Mouse (Mus musculus) forebrain, postnatal 0 days (tissue): Measurements from ENCODE around the gene Lgals3. TPM values are rescaled to one million over a fixed set of nuclear protein-coding genes. Genes with fewer than 3 reads are reported as not detected.
"Not testable (repeated sequence)": the region's sequence is repeated elsewhere in the genome, so short reads cannot be mapped to it uniquely, and the experiment has no call there.

Experiments
- ATAC-seq: fragments of 200-750 bp; cut with Nextera tagmentation; 2 replicates; pipeline ENCODE4 v1.8.0; 2017; ENCODE audit warnings: mild to moderate bottlenecking, moderate library complexity
- DNase-seq: peaks from one replicate; pipeline ENCODE4 v3.0.0-alpha.2; 2015
- H3K27ac ChIP-seq: fragments of 300-500 bp; sonication (generic); 2 replicates; pipeline ENCODE4 v1.5.1; 2014; ENCODE audit warnings: low read depth, mild to moderate bottlenecking, antibody characterized with exemption, low read length, moderate library complexity, mixed read lengths
- H3K27me3 ChIP-seq: fragments of 300-500 bp; sonication (generic); 2 replicates; pipeline ENCODE4 v1.6.1; 2014; ENCODE audit warnings: mild to moderate bottlenecking, low read length, mixed read lengths; ENCODE audit not compliant: insufficient read depth
- H3K36me3 ChIP-seq: fragments of 300-500 bp; sonication (generic); 2 replicates; pipeline ENCODE4 v1.6.1; 2014; ENCODE audit warnings: mild to moderate bottlenecking, moderate library complexity; ENCODE audit not compliant: insufficient read depth
- H3K4me1 ChIP-seq: fragments of 300-500 bp; sonication (generic); 2 replicates; pipeline ENCODE4 v1.6.1; 2014; ENCODE audit warnings: antibody characterized with exemption; ENCODE audit not compliant: insufficient read depth
- H3K4me2 ChIP-seq: fragments of 300-500 bp; sonication (generic); 2 replicates; pipeline ENCODE4 v1.6.1; 2014; ENCODE audit warnings: low read depth, mild to moderate bottlenecking, moderate library complexity
- H3K4me3 ChIP-seq: fragments of 300-500 bp; sonication (generic); 2 replicates; pipeline ENCODE4 v1.5.1; 2014; ENCODE audit warnings: low read depth, low read length, mixed read lengths
- H3K9ac ChIP-seq: fragments of 300-500 bp; sonication (generic); 2 replicates; pipeline ENCODE4 v1.6.1; 2014; ENCODE audit warnings: mild to moderate bottlenecking
- H3K9me3 ChIP-seq: fragments of 300-500 bp; sonication (generic); 2 replicates; pipeline ENCODE4 v1.6.1; 2016; ENCODE audit warnings: low read length
- CTCF ChIP-seq: sonication (generic); IDR thresholded peaks from 2 replicates; pipeline ENCODE4 v1.5.1; 2016; ENCODE audit warnings: antibody characterized with exemption, control low read depth, low read depth
- WGBS: fragments of 180-500 bp; shearing (Covaris S2); extraction: QIAGEN DNeasy Blood & Tissue Kit; methylation state at CpG from one replicate; pipeline ENCODE4 v1.1.7; 2014; 5-methylcytosine and 5-hydroxymethylcytosine counted together
- polyA plus RNA-seq: library from polyadenylated mRNA; unstranded; fragments of >200 nt; fragmentation: Nextera tagmentation; extraction: Ambion mirVana; gene quantifications from 2 replicates; pipeline ENCODE4 v1.2.1, GENCODE M21; 2015
- total RNA-seq: library from RNA; depleted of rRNA; stranded (reverse); fragments of >200 nt; gene quantifications from 2 replicates; pipeline ENCODE4 v1.2.3, GENCODE M21; 2014; rRNA removed

Lgals3 gene
- total RNA-seq: 2.1 and 3.4 TPM in 2 replicates
- 5.1 and 9.0 TPM in 2 replicates for polyA plus RNA-seq

GRCm38 (mm10) chr14:47367461-47367860 lies at the start of gene Lgals3:
Lgals3 (plus strand) TSS chr14:47367751.
- peak; percentile 92 for ATAC-seq

DNA sequence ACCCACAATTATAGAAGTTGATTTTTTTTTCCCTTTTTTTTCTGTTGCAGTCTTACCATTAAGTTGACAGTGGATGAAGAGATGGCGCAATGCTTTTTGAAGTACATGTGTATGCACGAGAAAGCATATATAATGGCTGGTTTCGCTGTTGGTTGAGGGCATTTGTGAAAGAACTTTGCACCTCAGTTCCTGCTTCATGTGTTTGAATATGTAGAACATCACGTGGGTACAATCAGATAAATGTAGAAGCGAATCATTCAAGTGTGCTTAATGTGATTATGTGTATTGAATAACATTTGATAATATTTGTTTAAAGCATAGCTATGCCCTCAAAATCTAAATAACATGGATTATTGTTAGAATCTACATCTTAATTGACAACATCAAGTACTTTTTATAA lies 48.2 kb upstream of the Lgals3 start:
- H3K4me3 ChIP-seq: no peak overlapping the region
- no peak overlapping the region for H3K4me2 ChIP-seq
- TF ChIP-seq CTCF: no peak
- H3K9ac ChIP-seq: no peak overlapping the region
- DNase-seq (no peak), ATAC-seq (no peak)
- H3K27ac ChIP-seq: no peak overlapping the region
- H3K27me3 ChIP-seq: no peaks in the 10 kb centered on the region
- 88% methylated on average over 5 of the region's 5 CpGs for WGBS
- no peaks in the 10 kb centered on the region for H3K9me3 ChIP-seq
- H3K4me1 ChIP-seq: no peaks in the 10 kb centered on the region
- H3K36me3 ChIP-seq: peaks cover 18% of the 10 kb centered on the region

More at GRCm38 (mm10) chr14:47367461-47367860, at the start of gene Lgals3:
- TF ChIP-seq CTCF: no peak
- Histone ChIP-seq H3K9ac (peak within 1 kb of the TSS; percentile 28; the same call in 1 of the 2 replicates), H3K9me3 (no peaks in the 10 kb centered on the region), H3K27ac (peak within 1 kb of the TSS; percentile 69), H3K4me2 (peak within 1 kb of the TSS; percentile 29), H3K36me3 (no peaks in the 10 kb centered on the region), H3K4me3 (no peak within 1 kb of the TSS), H3K27me3 (no peaks in the 10 kb centered on the region), H3K4me1 (peaks cover 8% of the 10 kb centered on the region; the same call in 1 of the 2 replicates)
- peak; percentile 87 for DNase-seq
- WGBS: 13% methylated on average over 9 of the region's 9 CpGs

GRCm38 (mm10) chr14:47321581-47321980 lies 46.0 kb upstream of the Lgals3 start:
- H3K36me3 ChIP-seq: peaks cover 19% of the 10 kb centered on the region
- H3K4me2 ChIP-seq, H3K4me1 ChIP-seq, H3K4me3 ChIP-seq, ATAC-seq, H3K27me3 ChIP-seq, H3K9ac ChIP-seq, H3K27ac ChIP-seq, H3K9me3 ChIP-seq, DNase-seq: not testable (repeated sequence)
- WGBS: 94% methylated on average over 5 of the region's 8 CpGs

DNA sequence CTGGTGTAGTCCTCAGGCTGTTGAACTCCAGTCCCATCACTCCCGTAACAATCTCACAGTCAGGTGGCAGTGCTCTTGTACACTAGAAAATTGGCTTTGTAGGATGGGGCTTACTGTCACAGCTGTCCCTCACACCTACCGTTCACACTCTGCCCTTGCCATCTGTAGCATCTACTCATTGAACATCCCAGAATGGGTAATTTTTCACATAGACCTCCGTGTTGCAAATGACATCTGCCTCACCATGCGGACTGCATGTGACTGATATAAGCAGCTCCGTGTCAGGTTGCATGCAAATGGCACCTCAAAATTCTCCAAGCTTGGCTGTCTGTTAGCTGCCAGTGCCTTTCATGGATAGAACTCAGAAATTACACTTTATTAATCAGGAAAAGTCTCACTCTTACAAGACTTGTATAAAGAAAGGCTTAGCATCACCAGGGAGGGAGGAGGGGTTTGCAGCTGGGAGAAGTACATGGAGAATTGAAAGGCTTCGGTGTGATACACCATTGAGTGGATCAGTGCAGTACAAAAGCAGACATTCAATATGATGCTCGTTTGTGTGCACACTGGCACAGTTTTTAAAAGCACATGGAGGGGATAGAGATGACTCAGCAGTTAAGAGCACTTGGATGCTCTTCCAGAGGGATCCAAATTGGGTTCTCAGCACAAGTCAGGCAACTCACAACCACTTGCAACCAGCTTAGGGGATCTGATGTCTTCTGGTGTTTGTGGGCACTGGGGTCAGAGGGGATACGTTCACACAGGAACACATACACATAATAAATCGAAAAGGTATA lies 41.4 kb upstream of the Lgals3 start:
- Histone ChIP-seq H3K27ac (no peak overlapping the region), H3K9me3 (no peaks in the 10 kb centered on the region), H3K4me1 (no peaks in the 10 kb centered on the region), H3K9ac (no peak overlapping the region), H3K4me2 (no peak overlapping the region), H3K4me3 (no peak overlapping the region), H3K36me3 (peaks cover 5% of the 10 kb centered on the region; the same call in 1 of the 2 replicates), H3K27me3 (no peaks in the 10 kb centered on the region)
- no peak for TF ChIP-seq CTCF
- DNase-seq (peak; percentile 31), ATAC-seq (peak; percentile 59)
- WGBS: 60% methylated on average over 9 of the region's 9 CpGs

DNA sequence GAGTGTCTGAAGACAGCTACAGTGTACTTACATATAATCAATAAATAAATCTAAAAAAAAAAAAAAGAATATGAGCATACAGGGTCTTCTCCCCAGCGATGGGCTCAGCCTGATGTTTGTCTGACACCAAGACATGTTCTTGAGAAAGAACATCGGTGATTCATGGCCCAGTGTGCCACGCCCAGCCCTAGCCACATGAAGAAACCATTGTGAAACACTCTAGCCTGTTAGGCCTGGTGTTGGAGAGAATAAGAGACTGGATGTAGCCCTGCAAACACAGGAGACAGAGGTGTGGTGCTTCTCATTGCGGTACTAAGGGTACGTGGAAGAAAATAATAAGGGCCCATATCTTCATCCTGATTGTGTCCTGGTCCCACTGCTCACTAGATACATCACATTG lies 40.2 kb upstream of the Lgals3 start:
- Histone ChIP-seq H3K27ac (no peak overlapping the region), H3K27me3 (no peaks in the 10 kb centered on the region), H3K4me1 (no peaks in the 10 kb centered on the region), H3K4me2 (no peak overlapping the region), H3K9me3 (no peaks in the 10 kb centered on the region), H3K4me3 (no peak overlapping the region), H3K9ac (no peak overlapping the region), H3K36me3 (peaks cover 5% of the 10 kb centered on the region; the same call in 1 of the 2 replicates)
- DNase-seq (no peak), ATAC-seq (no peak)
- TF ChIP-seq CTCF: no peak
- 95% methylated on average over 5 of the region's 5 CpGs for WGBS

- no peaks in the 10 kb centered on the region for H3K9me3 ChIP-seq
- H3K4me1 ChIP-seq: no peaks in the 10 kb centered on the region
- no peak for TF ChIP-seq CTCF
- no peak for ATAC-seq
- H3K27me3 ChIP-seq: no peaks in the 10 kb centered on the region
- H3K4me3 ChIP-seq: no peak overlapping the region
- no peak overlapping the region for H3K9ac ChIP-seq
- H3K36me3 ChIP-seq: no peaks in the 10 kb centered on the region
- no peak overlapping the region for H3K4me2 ChIP-seq
- DNase-seq: no peak
- no peak overlapping the region for H3K27ac ChIP-seq
- WGBS: 68% methylated on average over 5 of the region's 5 CpGs
Measured at GRCm38 (mm10) chr14:47331920-47332319, 35.6 kb upstream of the Lgals3 start.

DNA sequence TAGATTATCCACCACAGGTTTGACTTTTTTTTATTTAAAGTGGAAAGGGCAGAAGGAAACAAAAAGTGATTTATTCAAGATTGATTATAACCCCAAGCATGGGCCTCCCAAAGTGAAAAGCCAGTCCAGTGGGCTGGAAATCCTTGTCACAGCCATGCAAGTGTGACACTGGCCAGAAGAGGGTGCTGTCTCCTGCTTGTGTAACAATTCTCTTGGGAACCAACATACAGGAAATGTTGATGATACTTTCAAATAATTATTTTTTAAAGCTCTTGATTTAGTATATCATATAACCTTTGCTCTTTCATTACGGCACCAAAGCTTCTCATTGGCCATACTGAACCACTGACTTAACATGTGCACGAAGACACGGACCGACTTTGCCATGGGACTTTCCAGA lies 32.7 kb upstream of the Lgals3 start:
- Histone ChIP-seq H3K4me3 (no peak overlapping the region), H3K27ac (no peak overlapping the region), H3K4me2 (no peak overlapping the region), H3K9me3 (no peaks in the 10 kb centered on the region), H3K27me3 (no peaks in the 10 kb centered on the region), H3K9ac (no peak overlapping the region), H3K4me1 (no peaks in the 10 kb centered on the region), H3K36me3 (no peaks in the 10 kb centered on the region)
- 89% methylated on average over 4 of the region's 4 CpGs for WGBS
- peak; percentile 83 for TF ChIP-seq CTCF
- DNase-seq (peak; percentile 70), ATAC-seq (no peak)
